Mouse (Mus musculus) kidney, postnatal 14 days (tissue): Measurements from ENCODE around the gene Papln.
A peak's percentile ranks its signal among the peaks of the same experiment; 100 is the strongest.

Experiments
- DNase-seq: peaks from one replicate; pipeline ENCODE4 v3.0.0; 2022; ENCODE audit warnings: mixed read lengths

Papln gene

DNA sequence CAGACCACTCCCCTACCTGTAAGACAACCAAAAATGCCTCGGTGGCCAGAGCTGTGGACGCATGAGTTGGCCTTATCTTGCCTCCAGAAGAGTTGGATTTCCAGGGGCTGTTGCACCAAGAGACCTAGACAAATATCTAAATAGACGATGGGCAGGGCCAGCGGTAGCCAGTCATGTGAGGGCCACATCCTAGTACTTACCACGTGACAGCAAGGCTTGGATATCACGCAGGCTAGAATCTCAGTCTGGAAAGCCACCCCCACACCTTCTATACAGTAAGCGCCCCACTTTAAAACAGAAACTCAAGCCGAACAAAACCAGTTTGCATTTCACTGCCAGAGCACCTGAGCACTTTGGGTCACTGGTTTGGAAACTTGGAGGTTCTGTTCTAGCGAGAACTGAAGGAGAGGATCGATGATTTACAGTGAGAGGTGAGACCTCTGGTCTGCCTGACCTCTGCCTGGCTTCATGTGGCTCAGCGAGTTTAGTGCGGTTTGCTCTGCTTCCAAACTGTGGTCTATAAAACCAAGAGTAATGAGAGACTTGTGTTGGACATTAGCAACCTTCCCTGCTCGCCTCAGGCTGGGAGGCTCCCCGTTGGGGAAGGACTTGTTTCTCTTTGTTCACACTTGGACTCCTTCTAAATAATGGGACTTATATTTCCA lies 4.9 kb downstream of the Papln start:
- DNase-seq, result peak; percentile 72

DNA sequence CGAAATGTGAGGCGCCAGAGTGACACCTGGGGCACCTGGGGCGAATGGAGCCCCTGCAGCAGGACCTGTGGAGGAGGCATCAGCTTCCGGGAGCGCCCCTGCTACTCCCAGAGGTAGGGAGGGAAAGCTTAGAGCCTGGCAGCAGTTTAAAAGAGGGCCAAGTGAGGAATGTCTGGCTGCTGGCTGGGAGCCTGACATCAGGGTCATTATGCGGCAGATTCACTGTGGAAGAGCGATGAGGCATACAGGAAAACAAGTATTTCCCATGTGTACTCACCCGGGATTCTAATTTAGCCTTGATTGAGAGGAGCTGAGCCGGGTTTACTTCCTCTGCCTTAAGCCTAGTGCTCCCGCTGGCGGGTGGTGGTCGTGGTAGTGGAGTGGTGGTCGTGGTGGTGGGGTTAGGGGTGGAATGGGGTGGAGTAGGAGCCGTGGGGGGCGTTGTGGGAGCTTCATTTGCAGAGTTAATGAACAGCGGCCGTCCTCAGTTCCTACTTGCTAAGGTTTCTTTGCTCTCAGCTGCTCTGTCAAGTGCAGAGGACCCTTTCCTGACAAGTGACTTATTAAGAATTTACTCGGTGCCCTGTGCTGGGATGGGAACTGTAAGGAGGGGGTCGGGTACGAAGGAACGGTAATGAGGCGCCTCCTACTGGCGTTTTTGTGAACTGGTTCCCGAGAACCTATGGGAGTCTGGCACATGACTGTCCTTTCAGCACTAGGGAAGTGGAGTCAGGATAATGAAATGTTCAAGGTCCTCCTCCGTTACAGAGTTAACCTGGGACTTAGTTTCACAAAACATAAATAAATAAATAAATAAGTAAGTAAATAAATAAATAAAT lies 7.2 kb downstream of the Papln start:
- DNase-seq, result peak; percentile 88

DNA sequence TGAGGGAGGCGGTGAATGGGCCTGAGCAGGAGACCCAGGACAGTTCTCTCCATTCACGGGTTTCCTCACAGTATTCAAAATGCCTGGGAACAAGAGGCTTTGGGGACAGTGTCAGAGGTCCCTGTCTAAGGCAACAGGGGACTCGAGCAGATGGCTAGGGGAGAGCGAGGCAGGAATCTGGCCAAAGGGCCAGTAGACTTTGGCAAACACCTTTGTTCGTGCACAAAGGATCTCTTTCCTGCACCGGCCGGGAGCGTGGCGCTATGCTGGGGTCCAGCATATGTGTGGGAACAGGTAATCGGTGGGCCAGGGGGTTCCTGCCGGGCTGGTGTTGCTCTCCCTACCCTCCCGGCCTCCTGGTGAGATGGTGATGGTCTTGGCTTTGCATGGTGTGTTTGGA lies 12.2 kb downstream of the Papln start:
- no peak for DNase-seq

DNA sequence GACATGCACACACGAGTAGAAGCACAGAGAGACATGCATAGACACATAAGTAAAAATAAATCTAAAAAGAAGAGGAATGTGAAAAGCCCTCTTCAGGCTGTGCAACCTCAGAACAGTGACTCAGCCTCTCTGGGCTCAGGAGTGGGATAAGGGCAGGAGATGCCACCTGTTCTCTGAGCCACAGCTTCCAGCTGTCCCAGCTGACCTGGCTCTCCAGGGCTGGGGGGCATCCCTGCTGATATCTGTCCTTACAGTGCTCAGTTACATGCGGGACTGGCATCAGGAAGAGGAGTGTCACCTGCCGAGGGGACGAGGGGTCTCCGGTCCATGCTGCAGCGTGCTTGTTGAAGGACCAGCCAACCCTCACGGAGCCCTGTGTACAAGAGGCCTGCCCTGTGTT lies 13.3 kb downstream of the Papln start:
- no peak for DNase-seq

DNA sequence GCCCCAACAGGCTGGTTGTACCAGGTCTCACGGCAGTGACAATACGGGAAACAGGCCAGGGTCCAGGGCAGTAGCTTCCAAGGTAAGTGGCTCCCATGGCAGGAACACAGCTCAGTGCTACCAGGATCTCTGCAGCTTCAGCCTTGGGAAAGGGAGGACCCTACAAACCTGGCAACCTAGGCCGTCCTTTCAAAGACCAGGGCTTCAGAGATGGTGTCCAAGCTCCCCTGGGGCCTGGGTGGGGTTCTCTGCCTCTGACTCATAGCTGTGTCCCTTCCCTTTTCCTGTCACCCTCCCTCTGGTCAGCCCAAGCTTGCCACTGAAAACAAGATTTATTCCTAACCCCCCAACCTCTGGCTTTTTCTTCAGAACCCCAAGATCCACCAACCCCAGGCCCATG lies 16.7 kb downstream of the Papln start:
- no peak for DNase-seq

DNA sequence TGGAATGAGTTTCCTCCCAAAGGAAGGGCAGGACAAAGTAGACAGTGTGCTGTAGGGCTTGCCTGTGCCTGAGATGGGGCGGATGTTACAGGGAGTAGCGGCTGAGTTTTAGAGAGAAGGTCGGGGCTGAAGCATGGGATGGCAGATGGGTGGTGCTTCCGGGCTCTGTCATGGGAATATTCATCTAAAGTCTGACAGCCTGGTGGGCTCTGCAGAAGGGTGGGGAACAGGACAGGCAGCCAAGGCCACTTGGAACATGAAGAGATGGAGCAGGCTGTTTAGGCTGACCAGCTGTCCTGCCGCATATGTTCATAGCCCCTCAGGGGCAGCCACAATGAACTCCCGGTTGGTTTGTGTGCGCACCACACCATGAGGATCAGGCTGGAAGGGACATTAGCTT lies 17.8 kb downstream of the Papln start:
- no peak for DNase-seq

DNA sequence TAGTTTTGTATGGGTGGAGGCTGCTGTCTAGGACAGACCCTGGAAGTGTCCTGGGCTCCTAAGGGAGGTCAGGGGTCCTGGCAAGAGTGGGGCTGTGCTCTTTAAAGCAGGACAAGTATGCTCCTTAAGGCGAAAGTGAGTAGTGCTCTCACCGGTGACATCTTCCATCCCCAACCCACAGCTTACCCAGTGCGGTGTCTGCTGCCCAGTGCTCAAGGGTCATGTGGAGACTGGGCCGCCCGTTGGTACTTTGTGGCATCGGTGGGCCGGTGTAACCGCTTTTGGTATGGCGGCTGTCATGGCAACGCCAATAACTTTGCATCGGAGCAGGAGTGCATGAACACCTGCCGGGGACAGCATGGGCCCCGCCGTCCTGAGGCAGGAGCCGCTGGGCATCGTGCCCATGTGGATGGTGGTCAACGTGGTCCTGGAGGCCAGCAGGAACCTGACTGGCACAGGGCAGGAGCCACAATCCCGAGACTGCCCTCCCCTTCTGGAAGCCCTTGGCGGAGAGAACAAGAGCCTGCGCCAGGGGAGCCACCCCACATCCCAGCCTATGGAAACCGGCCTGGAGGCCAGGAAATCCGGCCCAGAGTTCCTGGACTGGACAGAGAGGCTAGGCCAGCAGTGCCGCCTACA lies 18.3 kb downstream of the Papln start:
- DNase-seq, result no peak

DNA sequence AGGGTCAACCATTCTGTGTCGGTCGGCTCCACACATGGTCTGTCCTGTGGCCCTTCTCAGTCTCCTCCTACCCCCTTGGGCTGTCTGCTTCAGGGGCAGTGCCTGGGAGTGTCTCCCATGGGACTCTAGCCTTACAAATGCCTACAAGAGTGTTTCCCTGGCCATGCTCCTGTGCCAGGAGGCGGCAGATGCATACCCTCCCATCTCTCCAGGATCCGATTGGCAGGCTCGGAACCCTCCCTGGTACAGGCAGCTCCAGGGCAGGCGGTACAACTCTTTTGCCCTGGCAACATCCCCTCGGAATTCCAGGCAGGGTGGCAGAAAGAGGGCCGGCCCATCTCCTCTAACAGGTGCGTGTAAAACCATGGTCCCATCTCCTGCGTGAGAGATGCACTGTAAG lies 19.2 kb downstream of the Papln start:
- DNase-seq, result no peak

DNA sequence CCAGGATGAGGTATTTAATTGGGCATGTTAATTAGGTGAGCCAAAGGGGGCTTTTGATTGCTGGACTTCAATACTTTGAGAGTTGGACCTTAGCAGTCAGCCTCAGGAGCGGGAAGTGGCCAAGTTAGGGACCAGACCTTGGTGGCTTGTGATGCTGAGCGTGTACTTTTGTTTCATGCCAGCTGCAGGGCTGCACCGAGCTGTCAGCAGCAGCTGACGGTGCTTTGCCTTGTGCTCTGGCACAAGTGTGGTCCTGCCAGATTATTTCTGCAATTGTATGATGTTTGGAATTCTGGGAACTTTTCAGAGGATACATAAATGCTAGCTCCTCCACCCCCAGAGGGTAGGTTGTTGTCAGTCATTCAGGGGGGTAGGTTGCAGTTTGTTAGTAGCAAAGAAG lies 21.9 kb downstream of the Papln start:
- DNase-seq, result no peak

DNA sequence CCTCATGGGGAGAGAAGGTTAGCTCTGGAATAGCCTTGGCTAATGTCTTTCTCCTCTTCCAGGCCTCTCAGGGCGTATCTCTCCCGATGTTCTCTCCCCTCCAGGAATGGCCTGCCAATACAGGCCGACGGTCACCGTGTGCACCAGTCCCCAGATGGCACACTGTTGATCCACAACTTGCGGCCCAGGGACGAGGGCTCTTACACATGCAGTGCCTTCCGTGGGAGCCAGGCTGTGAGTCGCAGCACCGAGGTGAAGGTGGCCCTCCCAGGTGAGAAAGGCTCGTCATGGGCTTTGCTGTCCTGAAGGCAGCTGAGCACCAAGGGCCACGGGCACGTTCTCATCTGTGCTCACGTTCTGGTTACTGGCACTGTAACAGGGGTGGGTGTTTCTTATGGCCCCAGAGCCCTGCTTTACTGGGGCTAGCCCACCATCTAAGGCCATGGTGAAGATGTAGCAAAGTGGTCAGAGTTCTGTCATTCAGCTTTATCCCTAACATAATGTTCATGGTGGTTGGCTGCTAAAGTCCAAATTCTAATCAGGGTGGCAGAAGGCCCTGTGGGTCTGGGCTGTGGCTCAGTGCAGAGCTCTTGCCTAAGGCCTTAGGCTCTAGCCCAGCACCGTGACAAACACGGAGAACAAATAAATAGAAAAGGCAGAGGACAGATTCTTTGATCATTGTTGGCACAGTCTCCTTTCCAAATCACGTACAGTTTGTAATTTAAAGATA lies 25.8 kb downstream of the Papln start:
- DNase-seq, result no peak

DNA sequence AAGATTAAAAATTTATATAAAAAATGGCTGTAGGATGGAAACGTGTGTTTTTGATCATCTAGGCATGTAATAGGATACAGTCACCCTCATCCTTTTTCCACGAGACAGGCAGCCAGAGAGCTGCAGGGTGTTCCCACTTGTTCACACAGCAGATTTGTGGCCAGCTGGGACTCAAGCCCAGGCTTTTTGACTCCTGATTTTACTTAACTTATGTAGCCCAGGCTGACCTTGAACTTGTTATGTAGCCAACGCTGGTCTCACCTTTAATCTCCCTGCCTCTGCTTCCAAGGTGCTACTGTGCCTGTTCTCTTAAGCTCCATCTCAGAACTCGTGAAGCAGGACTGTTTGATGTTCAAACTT lies 26.3 kb downstream of the Papln start:
- DNase-seq, result no peak

DNA sequence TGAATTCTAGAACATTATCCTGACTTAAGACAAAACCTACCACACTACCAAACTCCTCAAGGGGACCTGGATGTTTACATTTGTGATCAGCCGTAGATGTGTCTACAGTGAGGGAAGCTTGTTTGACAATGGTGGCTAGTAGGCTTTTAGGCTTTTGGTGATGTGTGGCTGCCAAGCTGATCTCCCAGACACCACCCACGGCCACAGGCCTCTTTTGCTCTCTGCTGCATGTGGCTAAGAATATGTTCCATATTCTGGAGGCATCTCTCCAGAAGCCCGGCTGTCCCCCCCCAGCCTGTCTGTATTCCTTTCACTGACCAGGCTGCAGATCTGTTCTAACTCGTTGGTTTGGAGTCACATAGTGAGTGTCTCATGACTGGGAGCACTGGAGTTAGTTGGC lies 27.3 kb downstream of the Papln start:
- no peak for DNase-seq

DNA sequence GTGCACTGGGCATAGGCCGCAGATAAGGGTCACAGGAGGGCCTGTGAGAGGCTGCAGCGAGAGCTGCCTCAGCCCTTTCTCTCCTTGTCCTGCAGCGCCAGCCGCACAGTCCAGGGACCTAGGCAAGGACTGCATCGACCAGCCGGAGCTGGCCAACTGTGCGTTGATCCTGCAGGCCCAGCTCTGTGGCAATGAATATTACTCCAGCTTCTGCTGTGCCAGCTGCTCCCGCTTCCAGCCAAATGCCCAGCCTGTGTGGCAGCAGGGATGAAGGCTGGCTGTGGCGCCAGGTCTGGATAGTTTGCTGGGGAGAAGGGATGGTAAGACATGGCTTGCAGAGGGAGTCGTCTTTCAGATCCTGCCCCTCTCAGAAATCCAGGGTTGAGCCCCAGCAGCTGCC lies 28.3 kb downstream of the Papln start:
- no peak for DNase-seq

DNA sequence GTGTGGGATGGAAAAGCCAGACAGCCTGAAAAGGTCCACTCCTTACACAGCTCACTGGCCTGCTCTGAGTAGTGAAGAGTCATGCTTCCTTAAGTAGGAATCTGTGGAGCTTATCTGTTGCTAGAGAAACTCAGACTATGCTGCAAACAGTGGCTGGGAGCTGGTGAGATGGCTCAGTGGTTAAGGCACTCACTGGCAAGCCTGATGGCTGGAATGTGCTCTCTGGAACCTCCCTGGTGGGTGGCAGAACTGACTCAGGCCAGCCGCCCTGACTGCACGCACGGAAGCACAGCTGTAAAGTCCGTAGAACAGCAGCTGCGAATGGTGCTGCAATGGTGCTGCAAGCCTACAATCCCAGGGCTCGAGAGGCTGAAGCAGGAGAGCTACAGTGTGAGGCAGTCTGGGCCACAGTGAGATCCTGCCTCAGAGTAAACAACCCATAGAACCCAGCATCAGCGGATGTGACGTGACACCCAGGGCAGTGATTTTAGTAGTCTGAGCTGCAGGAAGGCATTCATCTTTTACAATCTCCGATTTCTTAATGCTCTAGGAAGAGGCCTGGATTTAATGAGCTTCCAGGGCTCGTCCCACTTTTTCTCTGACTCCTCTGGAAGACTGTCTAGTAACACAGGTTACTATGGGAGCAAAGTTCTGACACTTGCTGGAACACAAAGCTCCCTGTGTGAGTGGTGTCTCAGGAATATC lies 29.4 kb downstream of the Papln start:
- DNase-seq, result peak; percentile 50

DNA sequence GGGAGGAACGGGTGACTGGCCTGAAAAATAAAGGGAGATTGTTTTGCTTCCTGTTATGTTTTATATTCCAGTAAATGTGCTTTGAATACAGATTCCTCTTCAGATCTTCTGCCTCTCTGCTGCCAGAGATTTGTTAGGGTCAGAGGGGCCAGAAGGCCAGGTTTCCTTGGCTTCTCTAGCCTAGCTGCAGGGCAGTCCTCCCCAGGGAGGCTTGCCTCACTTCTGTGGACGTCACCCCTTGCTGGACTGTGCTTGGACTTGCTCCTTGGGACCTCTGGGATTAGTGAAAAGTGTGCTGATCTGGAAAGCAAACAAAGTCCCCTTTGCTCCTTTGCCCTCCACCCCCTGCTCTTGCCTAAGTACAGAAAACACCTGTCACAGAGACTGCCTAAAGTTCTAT lies 31.6 kb downstream of the Papln start:
- peak; percentile 79 for DNase-seq

DNA sequence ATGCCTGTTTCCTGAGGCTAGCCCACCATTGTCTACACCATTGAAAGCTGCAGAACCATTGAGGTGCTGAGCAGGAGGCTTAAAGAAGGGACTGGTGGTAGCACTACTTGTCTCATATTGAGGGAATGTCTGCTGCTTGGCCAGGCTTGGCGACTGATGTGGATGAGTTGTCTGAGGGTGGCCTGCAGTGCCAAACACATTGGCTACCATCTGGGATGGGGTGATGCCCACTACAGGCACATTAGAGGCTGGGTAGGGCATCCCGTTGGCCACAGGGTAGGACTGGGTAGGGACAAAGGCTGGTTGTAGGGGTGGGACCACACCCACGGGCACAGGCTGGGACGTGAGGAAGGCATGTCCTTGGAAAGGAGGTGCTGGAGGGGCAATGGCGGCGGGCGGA lies 32.2 kb downstream of the Papln start:
- DNase-seq, result no peak

DNA sequence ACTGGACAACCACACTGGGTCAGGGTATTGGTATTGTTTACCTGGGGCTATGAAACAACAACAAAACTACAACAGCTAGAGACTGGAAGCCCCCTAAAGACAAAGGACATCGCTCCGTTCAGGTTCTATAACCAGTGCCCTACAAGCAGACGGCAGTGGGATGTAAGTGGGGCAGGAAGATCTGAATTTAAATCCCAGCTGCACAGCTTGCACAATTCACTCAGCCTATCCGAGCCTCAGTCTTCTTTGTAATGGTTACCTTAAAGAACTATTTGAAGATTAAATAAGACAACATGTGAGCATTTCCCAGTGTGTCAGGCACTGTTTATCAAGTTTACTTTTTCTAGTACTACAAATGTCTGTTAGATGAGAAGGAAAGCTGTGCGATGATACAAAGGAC lies 34.9 kb downstream of the Papln start:
- DNase-seq, result no peak

DNA sequence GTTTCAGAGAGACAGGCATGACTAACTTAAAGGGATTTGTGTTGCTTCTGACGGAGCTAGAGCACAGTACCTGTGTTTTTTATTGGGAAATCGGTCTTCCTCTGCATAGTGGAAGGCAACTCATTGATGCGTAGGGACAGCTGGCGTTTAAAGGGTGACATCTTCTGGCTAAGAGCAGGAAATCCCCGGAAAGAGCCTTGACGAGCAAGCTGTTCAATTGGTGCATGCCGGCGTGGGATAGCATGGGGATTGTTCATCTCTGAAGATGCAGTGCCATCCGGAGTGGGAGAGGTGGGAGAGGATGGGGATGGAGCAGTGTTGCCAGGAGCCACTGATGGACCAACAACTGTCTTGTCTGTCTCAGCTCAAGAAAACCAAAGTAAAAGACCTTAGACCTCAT lies 37.5 kb downstream of the Papln start:
- DNase-seq, result no peak

DNA sequence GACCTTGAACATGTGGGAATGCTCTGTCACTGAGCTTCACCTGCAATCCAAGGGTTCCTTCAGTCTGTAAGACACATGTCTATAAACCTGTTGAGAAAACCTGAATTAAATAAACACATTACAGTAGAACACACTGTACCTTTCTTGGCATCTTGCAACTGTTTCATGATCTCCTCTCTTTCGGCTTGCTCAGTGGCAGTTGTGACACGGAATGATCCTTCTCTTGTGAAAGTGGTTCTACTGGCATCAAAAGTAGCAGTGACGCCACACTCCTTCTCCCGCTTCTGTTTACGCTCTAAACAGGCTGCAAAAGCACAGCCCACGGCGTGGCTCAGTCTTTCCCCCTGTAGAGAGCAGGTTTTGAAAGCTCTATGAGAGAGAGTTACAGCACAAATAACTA lies 40.2 kb downstream of the Papln start:
- no peak for DNase-seq

DNA sequence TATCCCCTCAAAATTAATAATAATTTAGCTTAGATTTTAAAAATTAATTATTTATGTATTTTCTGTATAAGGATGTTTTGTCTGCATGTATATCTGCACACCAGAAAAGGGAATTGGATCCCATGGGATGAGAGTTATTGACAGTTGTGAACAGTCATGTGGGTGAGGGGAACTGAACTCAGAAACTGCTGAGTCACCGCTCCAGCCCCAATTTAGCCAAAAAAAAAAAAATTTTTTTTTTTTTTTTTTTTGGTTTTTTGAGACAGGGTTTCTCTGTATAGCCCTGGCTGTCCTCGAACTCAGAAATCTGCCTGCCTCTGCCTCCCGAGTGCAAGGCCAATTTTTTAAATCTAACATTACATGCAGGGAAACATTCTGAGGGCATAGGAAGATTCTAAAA lies 48.5 kb downstream of the Papln start:
- DNase-seq, result no peak

DNA sequence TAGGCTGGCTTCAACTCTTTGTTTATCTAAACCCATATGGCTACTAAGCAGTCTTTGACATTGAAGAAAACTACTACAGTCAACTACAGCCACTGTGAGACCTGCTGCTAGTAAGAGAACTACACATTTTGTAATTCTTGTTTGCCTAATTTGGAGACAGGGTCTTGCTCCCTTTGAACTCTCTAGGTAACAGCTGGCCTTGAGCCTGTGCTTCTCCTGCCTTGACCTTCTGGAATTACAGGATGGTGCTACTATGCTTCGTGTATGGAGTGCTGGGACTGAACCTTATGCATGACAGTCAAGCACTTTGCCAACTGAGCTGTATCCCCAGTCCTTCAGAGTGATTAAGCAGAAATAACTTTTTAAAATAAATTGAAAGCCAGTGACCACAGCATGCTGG lies 53.2 kb downstream of the Papln start:
- DNase-seq, result no peak

DNA sequence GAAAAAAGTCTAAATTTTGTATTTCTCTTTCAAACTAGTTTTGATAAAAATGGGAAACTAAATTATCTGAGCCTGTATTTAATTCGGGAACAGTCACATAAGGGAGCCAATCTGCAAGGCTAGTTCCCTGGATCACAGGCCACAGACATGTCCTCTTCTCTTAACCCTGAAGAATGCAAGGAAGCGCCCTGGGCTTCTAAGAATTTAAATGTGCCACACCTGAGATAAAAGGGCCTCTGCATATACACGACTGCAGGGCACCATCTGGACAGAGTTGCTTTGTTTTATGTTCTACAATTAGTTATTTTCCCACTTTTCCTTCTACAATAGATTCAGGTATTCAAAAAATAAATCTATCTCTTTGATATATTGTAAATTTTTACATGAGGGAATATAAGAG lies 67.0 kb downstream of the Papln start:
- DNase-seq, result no peak

DNA sequence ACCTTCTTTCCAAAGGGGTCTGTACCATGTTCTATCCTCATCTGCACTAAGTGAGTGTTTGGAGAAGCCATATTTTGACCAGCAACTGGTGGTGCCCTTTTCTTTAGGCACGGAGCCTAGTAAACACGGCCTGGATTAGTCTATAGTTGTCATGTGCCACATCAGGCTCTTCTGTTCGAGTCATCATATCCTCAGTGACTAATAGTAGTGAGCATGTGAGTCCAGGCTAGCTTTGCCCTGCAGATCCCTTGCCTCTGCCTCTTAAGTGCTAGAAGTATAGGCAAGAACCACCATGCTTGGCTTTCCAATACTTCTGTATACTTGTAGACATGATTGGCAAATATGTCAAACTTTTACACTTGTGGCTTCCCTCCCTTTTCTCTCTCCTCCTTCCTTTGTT lies 70.5 kb downstream of the Papln start:
- DNase-seq, result no peak
